Mouse (Mus musculus) cerebellum, adult 2 months (tissue): ENCODE measurements around the gene Olfr46.
"Not testable (repeated sequence)": the region's sequence is repeated elsewhere in the genome, so short reads cannot be mapped to it uniquely, and the experiment has no call there.

Source experiments
- CTCF ChIP-seq: fragments of 200-500 bp; IDR thresholded peaks from 2 replicates; pipeline ENCODE4 v1.5.1; 2011; ENCODE audit warnings: low read depth, mild to moderate bottlenecking, control low read depth, low read length, moderate library complexity, borderline replicate concordance; ENCODE audit not compliant: insufficient read depth
- POLR2A ChIP-seq: fragments of 200-500 bp; IDR thresholded peaks from 2 replicates; pipeline ENCODE4 v1.6.1; 2011; ENCODE audit warnings: low read length, control low read depth, borderline replicate concordance; ENCODE audit not compliant: insufficient read depth

DNA sequence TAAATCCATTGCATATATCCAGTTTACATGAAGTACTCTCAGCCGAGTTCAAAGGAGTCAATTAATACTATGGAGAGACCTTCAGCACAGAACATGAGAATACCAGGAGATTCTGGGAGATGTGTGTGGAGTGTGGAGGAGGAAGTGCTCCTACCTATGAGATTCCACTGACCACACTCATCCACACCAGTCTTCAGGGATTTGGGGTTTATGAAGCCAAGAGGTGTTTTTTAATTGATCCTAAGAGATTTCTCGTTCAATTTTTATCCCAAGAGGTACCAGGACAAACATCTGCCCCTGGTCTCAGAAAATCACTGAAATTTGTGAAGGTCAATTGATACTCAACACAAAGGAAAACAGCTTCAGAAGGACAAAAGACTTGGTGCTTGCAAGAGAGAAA is at the start of gene Olfr46:
- TF ChIP-seq CTCF, POLR2A: not testable (repeated sequence)
